Mouse (Mus musculus) stomach, embryonic 15.5 days (tissue): ENCODE results near the gene Gm7544. TPM values are rescaled to one million over a fixed set of nuclear protein-coding genes. Genes with fewer than 3 reads are reported as not detected.
"Not testable (repeated sequence)": the region's sequence is repeated elsewhere in the genome, so short reads cannot be mapped to it uniquely, and the experiment has no call there.

ENCODE experiments used
- ATAC-seq: fragments of 200-750 bp; cut with Nextera tagmentation; 2 replicates; pipeline ENCODE4 v1.8.0; 2017; ENCODE audit warnings: low read depth, moderate number of reproducible peaks, moderate TSS enrichment; ENCODE audit not compliant: insufficient read depth, low FRiP score
- H3K27ac ChIP-seq: fragments of 300-500 bp; sonication (generic); 2 replicates; pipeline ENCODE4 v1.5.1; 2015; ENCODE audit warnings: mild to moderate bottlenecking, inconsistent platforms
- H3K27me3 ChIP-seq: fragments of 300-500 bp; sonication (generic); replicated peaks from 2 replicates; pipeline ENCODE4 v1.6.1; 2015; ENCODE audit warnings: inconsistent platforms
- H3K36me3 ChIP-seq: fragments of 300-500 bp; sonication (generic); 2 replicates; pipeline ENCODE4 v1.6.1; 2015; ENCODE audit warnings: inconsistent platforms
- H3K4me1 ChIP-seq: fragments of 300-500 bp; sonication (generic); 2 replicates; pipeline ENCODE4 v1.6.1; 2015; ENCODE audit warnings: inconsistent platforms
- H3K4me2 ChIP-seq: fragments of 300-500 bp; sonication (generic); 2 replicates; pipeline ENCODE4 v1.6.1; 2015; ENCODE audit warnings: mild to moderate bottlenecking, inconsistent platforms
- H3K4me3 ChIP-seq: fragments of 300-500 bp; sonication (generic); replicated peaks from 2 replicates; pipeline ENCODE4 v1.5.1; 2015; ENCODE audit warnings: inconsistent platforms
- H3K9ac ChIP-seq: fragments of 300-500 bp; sonication (generic); 2 replicates; pipeline ENCODE4 v1.6.1; 2015; ENCODE audit warnings: inconsistent platforms
- H3K9me3 ChIP-seq: fragments of 300-500 bp; sonication (generic); 2 replicates; pipeline ENCODE4 v1.6.1; 2016; ENCODE audit warnings: inconsistent platforms
- WGBS: fragments of 180-500 bp; shearing (Covaris S2); methylation state at CpG from one replicate; pipeline ENCODE4 v1.1.7; 2015; 5-methylcytosine and 5-hydroxymethylcytosine counted together
- polyA plus RNA-seq: library from polyadenylated mRNA; unstranded; fragments of >200 nt; fragmentation: Nextera tagmentation; extraction: Ambion mirVana; gene quantifications from 2 replicates; pipeline ENCODE4 v1.2.1, GENCODE M21; 2015

The Gm7544 gene
- polyA plus RNA-seq: not detected in 2 replicates

DNA sequence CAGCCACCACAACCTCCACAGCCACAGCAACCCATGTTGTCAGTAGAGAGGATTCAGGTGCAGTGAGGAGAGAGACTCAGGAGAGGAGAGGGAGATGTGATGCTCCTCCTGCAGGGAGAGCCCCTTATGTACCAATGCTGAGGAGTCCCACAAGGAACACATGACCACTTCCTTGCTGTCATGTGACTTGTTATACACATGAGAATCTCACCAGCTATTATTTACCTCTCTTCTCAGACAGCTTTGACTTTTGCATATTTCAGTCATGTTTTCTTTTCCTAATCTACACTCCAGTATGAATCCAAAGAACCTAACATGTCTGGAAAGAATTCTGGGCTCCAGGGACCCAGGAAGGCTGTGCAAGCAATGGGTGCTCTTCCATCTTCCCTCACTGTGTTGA is at the start of gene Gm7544:
Gene Gm7544 (minus strand): TSS at position 101 of the 400 bp plus-strand sequence.
- H3K27ac ChIP-seq, H3K36me3 ChIP-seq, H3K9me3 ChIP-seq, H3K27me3 ChIP-seq, H3K9ac ChIP-seq, H3K4me1 ChIP-seq, ATAC-seq, H3K4me3 ChIP-seq, H3K4me2 ChIP-seq: not testable (repeated sequence)

DNA sequence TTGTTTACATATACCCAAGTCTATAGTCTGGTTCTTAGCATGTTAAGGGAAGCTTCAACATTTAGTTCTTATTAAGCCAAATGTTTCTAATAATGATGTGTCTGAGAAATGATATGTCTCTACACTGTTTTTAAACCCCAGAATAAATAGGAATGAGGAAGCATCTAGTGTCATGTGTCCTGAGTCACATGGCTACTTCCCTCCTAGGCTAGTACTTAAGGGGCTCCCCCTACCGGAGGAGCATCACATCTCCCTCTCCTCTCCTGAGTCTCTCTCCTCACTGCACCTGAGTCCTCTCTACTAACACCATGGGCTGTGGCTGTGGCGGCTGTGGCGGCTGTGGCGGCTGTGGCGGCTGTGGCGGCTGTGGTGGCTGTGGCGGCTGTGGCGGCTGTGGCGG is 44.5 kb upstream of the Gm7544 start, which contains the start of gene Gm47959:
Gene Gm47959 (plus strand): TSS at position 243 of the 400 bp plus-strand sequence.
- not testable (repeated sequence) for H3K27ac ChIP-seq, H3K27me3 ChIP-seq, H3K4me2 ChIP-seq, H3K9ac ChIP-seq, ATAC-seq, H3K9me3 ChIP-seq, H3K4me1 ChIP-seq, H3K4me3 ChIP-seq, H3K36me3 ChIP-seq
- 96% methylated on average over 9 of the region's 9 CpGs for WGBS

DNA sequence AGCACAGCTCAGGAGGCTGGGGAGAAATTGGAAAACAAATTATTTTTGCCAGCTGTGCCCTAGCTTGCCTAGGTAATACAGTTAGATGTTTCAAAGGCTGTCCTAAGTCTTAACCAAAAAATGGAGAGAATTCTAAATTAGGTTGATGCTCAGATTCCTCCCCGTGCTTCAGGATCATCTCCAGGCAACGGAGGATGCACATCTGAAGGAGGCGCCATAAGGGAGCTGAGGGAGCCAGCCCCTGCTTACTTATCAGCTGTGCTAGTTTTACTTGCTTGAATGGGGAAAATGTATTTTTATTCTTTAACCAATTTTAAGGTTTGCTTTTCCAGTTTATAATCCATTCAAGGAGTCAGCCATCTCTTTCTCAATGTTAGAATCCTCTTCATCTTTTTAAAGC is 38.1 kb upstream of the Gm7544 start:
- no peaks in the 10 kb centered on the region for H3K27me3 ChIP-seq
- 74% methylated on average over 3 of the region's 3 CpGs for WGBS
- H3K27ac ChIP-seq: no peak overlapping the region
- H3K4me1 ChIP-seq: no peaks in the 10 kb centered on the region
- no peak overlapping the region for H3K4me3 ChIP-seq
- no peak overlapping the region for H3K4me2 ChIP-seq
- no peak overlapping the region for H3K9ac ChIP-seq
- no peak for ATAC-seq
- H3K9me3 ChIP-seq: no peaks in the 10 kb centered on the region
- no peaks in the 10 kb centered on the region for H3K36me3 ChIP-seq

DNA sequence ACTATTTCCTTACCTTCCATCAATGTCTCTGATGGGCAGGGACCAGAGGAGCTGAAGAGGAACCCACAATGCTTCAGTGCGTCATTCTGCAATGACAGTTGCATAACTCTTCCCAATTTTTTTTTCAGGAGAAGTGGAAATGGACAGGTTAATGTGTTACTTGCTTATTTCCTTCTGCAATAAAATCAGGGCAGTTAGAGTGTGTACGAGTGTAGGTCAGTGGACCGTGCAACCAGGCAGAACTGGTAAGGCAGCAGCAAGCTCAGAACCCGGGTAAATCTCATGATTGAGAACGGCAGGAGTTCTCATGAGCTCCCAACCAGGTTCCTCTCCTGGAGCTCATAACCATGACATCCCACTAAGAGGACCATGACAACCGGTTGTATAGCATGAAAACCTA is 36.3 kb upstream of the Gm7544 start:
- Histone ChIP-seq H3K27me3 (no peaks in the 10 kb centered on the region), H3K4me2 (no peak overlapping the region), H3K4me1 (no peaks in the 10 kb centered on the region), H3K36me3 (no peaks in the 10 kb centered on the region), H3K4me3 (no peak overlapping the region), H3K9ac (no peak overlapping the region), H3K9me3 (no peaks in the 10 kb centered on the region), H3K27ac (no peak overlapping the region)
- 88% methylated on average over 6 of the region's 6 CpGs for WGBS
- ATAC-seq: no peak

DNA sequence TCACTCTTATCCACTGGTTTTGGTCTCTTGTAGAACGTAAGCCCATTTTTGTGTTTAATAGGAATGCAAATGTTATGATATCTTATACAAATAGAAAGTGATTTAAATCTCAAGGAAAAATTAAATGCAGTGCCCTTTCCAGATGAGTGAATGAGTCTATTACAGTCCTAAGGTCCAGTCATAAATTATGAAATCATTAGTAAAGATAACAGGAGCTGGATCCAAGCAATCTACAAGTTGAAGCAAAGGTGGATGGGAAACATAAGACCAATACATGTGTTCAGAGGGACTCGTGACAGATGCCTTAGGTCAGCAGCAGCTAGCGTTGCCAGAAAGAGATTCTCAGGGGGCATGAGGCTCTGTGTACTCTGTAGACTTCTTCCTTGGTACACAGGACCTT is 35.8 kb upstream of the Gm7544 start:
- H3K4me3 ChIP-seq: no peak overlapping the region
- no peak for ATAC-seq
- H3K27ac ChIP-seq: no peak overlapping the region
- no peaks in the 10 kb centered on the region for H3K9me3 ChIP-seq
- H3K4me2 ChIP-seq: no peak overlapping the region
- WGBS: 69% methylated on average over 3 of the region's 3 CpGs
- H3K36me3 ChIP-seq: no peaks in the 10 kb centered on the region
- H3K4me1 ChIP-seq: no peaks in the 10 kb centered on the region
- no peaks in the 10 kb centered on the region for H3K27me3 ChIP-seq
- no peak overlapping the region for H3K9ac ChIP-seq

DNA sequence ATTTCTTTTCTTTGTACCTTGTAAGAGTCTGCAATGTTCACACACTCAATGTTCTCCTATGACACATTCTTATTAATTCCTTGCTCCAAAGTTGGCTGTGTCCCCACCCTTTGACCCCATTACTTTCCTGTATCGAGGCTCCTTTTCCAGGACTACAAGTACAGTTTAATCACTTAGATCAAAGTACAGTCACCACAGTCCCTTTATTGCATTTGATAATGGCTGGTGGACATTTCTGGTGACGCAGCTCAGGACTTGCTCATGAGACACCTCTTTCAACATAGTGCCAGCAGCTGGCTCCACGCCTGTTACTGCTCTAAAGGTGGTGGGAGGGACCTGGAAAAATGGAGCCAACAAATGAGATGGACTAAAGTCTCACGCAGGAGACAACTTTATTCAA is 35.2 kb upstream of the Gm7544 start:
- WGBS: 63% methylated on average over 4 of the region's 4 CpGs

DNA sequence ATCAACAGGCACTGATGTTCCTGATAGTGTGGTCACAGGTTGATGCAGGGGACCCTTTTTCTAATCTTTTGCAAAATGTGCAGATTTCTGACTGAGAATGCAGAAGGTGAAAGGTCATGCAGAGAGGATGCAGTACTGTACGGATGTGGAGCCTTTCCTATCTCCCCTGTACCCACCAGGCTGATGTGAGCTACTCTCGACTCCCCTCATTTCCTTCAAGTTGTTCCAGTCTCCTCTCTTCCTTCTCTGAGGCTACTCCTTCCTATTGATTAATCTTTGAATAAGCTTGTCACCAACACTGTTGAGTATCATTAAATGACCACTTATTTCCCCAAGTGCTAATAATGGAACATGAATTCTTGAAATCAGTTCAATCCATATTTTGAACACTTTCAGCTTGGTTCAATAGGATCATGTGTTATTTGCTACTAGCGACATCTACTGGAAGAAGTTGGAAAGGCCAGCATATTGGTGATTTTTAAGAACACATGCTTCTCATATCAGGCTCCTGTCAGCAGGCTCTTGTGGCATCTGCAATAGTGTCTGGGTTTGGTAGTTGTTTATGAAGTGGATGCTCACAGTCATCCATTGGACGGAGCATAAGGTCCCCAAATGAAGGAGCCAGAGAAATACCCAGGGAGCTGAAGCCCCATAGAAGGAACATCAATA is 31.9 kb upstream of the Gm7544 start:
- Histone ChIP-seq H3K27ac (no peak overlapping the region), H3K4me1 (no peaks in the 10 kb centered on the region), H3K4me3 (no peak overlapping the region), H3K4me2 (no peak overlapping the region), H3K27me3 (no peaks in the 10 kb centered on the region), H3K36me3 (no peaks in the 10 kb centered on the region), H3K9me3 (no peaks in the 10 kb centered on the region), H3K9ac (no peak overlapping the region)
- no peak for ATAC-seq
- 33% methylated on average over 4 of the region's 4 CpGs for WGBS

More for the DNA sequence above, 35.2 kb upstream of the Gm7544 start:
- ATAC-seq: no peak
- Histone ChIP-seq H3K36me3 (no peaks in the 10 kb centered on the region), H3K4me2 (no peak overlapping the region), H3K27me3 (no peaks in the 10 kb centered on the region), H3K9ac (no peak overlapping the region), H3K9me3 (no peaks in the 10 kb centered on the region), H3K4me3 (no peak overlapping the region), H3K4me1 (no peaks in the 10 kb centered on the region), H3K27ac (no peak overlapping the region)

DNA sequence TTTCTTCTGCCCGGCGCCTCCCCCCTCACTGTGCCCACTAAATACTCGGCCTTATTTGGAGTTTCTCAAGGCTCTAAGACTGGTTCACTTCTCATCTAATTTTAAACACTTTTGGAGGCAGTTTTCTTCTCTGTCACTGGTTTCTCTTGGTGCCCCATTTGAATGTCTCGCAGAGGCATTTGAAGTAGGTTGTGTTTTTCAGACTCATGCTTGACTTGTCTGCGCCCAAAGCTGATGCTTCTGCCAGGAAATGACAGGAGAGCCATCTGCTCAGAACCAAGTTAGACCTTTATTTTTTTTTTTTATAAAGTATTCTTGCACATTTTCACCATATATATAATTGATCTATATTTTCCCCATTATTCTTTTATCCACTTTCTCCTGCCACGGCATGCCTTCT is 30.9 kb upstream of the Gm7544 start:
- no peak for ATAC-seq
- no peak overlapping the region for H3K4me2 ChIP-seq
- no peak overlapping the region for H3K27ac ChIP-seq
- H3K27me3 ChIP-seq: no peaks in the 10 kb centered on the region
- H3K4me1 ChIP-seq: no peaks in the 10 kb centered on the region
- H3K36me3 ChIP-seq: no peaks in the 10 kb centered on the region
- no peak overlapping the region for H3K4me3 ChIP-seq
- H3K9ac ChIP-seq: no peak overlapping the region
- WGBS: 88% methylated on average over 6 of the region's 6 CpGs
- H3K9me3 ChIP-seq: no peaks in the 10 kb centered on the region

DNA sequence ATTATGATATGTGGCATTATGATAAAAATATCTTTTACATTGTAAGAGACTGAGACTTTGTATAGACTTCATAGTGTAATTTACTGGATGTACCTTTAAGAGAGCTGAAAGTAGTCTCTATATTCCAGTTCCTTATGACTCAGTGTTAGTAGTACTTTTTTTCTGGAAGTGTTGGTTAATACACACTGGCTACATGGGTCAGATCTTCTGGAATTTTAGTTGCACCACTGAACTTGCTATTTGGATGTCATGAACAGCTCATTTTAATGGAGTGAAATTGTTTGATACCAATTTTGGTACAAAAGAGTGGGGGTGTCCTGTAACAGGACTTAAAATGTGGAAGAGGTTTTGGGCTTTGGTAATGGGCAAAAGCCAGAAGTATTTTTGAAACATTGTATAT is 22.0 kb upstream of the Gm7544 start:
- no peak overlapping the region for H3K4me3 ChIP-seq
- no peak overlapping the region for H3K27ac ChIP-seq
- no peaks in the 10 kb centered on the region for H3K4me1 ChIP-seq
- no peak overlapping the region for H3K9ac ChIP-seq
- no peaks in the 10 kb centered on the region for H3K36me3 ChIP-seq
- no peak overlapping the region for H3K4me2 ChIP-seq
- no peaks in the 10 kb centered on the region for H3K27me3 ChIP-seq
- ATAC-seq: no peak
- no peaks in the 10 kb centered on the region for H3K9me3 ChIP-seq

DNA sequence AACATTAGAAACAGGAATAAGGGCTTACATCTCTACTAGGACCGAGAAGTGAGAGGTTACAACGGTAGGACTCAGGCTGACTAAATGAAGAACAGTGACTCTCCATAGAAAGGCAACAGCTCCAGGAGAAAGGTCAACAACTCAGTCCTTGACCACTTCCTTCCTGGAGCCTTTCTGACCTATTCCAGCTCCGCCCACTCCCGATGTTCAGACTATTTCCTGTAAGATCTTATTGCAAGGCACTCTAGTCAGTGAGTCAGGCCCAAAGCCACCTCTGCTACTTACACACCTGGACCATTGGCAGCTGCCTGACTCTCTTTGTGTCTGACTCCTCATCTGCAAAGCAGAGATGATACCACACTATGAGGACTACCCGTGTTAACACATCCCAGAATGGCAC is 19.9 kb upstream of the Gm7544 start:
- Histone ChIP-seq H3K9me3 (no peaks in the 10 kb centered on the region), H3K9ac (no peak overlapping the region), H3K4me2 (no peak overlapping the region), H3K27ac (no peak overlapping the region), H3K4me3 (no peak overlapping the region), H3K4me1 (no peaks in the 10 kb centered on the region), H3K27me3 (no peaks in the 10 kb centered on the region), H3K36me3 (no peaks in the 10 kb centered on the region)
- ATAC-seq: no peak
- 81% methylated on average over 5 of the region's 5 CpGs for WGBS

DNA sequence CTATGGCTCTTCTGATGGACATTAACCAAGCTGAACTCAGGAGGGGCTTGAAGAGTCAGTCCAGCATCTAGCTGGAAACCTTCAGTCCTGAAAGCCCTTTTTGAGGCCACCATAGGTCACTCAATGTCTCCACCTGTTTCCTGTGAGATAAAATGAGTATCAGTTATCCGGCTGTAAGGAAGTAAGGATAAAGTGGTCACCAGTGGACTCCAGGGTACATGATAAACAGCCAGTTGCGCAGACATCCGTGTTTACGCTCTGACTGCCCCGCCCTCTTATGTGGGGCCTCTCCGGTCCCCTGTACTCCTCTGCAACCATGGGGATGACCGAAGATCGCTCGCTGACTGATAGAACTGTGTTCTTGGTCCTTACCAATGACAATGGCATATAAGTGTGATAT is 18.5 kb upstream of the Gm7544 start:
- H3K4me3 ChIP-seq: no peak overlapping the region
- H3K9ac ChIP-seq: no peak overlapping the region
- H3K27ac ChIP-seq: no peak overlapping the region
- ATAC-seq: no peak
- no peaks in the 10 kb centered on the region for H3K9me3 ChIP-seq
- no peaks in the 10 kb centered on the region for H3K4me1 ChIP-seq
- no peaks in the 10 kb centered on the region for H3K36me3 ChIP-seq
- no peak overlapping the region for H3K4me2 ChIP-seq
- WGBS: 64% methylated on average over 9 of the region's 9 CpGs
- no peaks in the 10 kb centered on the region for H3K27me3 ChIP-seq

DNA sequence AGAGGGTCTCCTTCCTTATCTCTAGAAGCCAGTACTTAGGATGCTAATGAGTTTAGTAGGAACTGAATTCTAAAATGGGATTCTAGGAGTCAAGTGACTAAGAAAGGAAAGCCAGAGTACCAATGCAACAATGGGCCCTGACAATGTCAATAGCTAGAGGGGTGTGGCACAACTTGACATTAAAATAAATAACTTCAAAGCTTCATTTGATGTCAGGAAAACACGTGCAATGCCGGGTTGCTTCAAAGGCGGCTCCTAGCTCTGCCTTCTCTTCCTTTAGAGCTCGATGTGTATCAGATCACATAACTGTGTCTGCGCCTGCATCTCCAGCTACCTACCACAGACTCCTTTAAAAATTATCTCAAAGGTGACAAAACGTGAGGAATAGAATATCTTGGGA is 18.1 kb upstream of the Gm7544 start:
- Histone ChIP-seq H3K4me3 (no peak overlapping the region), H3K27ac (no peak overlapping the region), H3K9me3 (no peaks in the 10 kb centered on the region), H3K4me2 (no peak overlapping the region), H3K9ac (no peak overlapping the region), H3K27me3 (no peaks in the 10 kb centered on the region), H3K36me3 (no peaks in the 10 kb centered on the region), H3K4me1 (no peaks in the 10 kb centered on the region)
- ATAC-seq: no peak
- WGBS: 60% methylated on average over 6 of the region's 6 CpGs

DNA sequence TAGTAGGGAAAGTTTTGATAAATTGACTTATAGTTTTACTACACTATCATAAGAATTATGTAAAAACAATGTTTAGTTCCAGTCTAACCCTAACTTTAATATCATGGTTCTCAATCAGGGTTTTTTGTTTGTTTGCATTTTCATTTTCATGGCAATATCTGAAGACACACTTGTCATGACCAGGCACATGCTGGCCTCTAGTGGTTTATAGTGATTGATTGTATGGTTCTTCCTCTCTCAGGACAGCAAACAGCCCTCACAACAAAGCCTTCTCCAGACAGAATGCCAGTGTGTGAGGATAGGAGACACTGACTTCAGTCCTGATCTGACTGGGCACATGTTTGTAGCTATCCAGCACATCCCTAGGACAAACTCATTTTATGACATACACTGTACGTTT is 17.4 kb upstream of the Gm7544 start:
- Histone ChIP-seq H3K4me2 (no peak overlapping the region), H3K4me3 (no peak overlapping the region), H3K36me3 (no peaks in the 10 kb centered on the region), H3K27me3 (no peaks in the 10 kb centered on the region), H3K4me1 (no peaks in the 10 kb centered on the region), H3K27ac (no peak overlapping the region), H3K9ac (no peak overlapping the region), H3K9me3 (no peaks in the 10 kb centered on the region)
- 78% methylated on average over 1 of the region's 1 CpGs for WGBS
- no peak for ATAC-seq
